Mouse (Mus musculus): ENCODE data around the gene Cntrob. TPM values are rescaled to one million over a fixed set of nuclear protein-coding genes. Genes with fewer than 3 reads are reported as not detected.

Cntrob gene
- 12.6 and 14.5 TPM in 2 replicates for polyA plus RNA-seq (2015; fragmentation: Nextera tagmentation; extraction: Ambion mirVana)

GRCm38 (mm10) chr11:69323667-69324111, at the start of gene Cntrob, which contains the start of gene Trappc1:
Cntrob (minus strand) TSS chr11:69323775.
Trappc1 (plus strand) TSS chr11:69323980.
- Histone ChIP-seq H3K27ac (peak within 1 kb of the TSS; percentile 76), H3K4me1 (replicated peaks; ENCODE audit: insufficient read depth, low read length) (peaks cover 26% of the 10 kb centered on the region), H3K4me2 (ENCODE audit: low read length) (peak within 1 kb of the TSS; percentile 90), H3K9me3 (replicated peaks; ENCODE audit: low read length) (no peaks in the 10 kb centered on the region), H3K27me3 (ENCODE audit: insufficient read depth, low read length) (no peaks in the 10 kb centered on the region), H3K4me3 (replicated peaks; ENCODE audit: low read depth, low read length) (peak within 1 kb of the TSS; percentile 54), H3K36me3 (ENCODE audit: insufficient read depth, low read length) (0 out of 2 replicates have a peak, but pooled peaks cover under 1% of the 10 kb centered on the region), H3K9ac (ENCODE audit: low read depth, low read length) (peak within 1 kb of the TSS; percentile 76)
- TF ChIP-seq CTCF (IDR thresholded peaks at IDR 0.05; ENCODE audit: low read depth), result no peak
- 0% methylated on average over 30 of the region's 30 CpGs for WGBS
- ATAC-seq (replicated peaks; ENCODE audit: low FRiP score, low read depth), result peak; percentile 92
- DNase-seq (ENCODE audit: low spot score), result peak; percentile 100

- Histone ChIP-seq H3K4me2 (ENCODE audit: low read length) (no peak overlapping the region; the same call in 1 of the 2 replicates), H3K36me3 (ENCODE audit: insufficient read depth, low read length) (peaks cover 15% of the 10 kb centered on the region; the same call in 1 of the 2 replicates), H3K4me3 (replicated peaks; ENCODE audit: low read depth, low read length) (no peak overlapping the region), H3K27ac (peak overlapping the region; percentile 60; the same call in 1 of the 2 replicates), H3K9ac (ENCODE audit: low read depth, low read length) (no peak overlapping the region), H3K4me1 (replicated peaks; ENCODE audit: insufficient read depth, low read length) (peaks cover 15% of the 10 kb centered on the region), H3K27me3 (ENCODE audit: insufficient read depth, low read length) (no peaks in the 10 kb centered on the region), H3K9me3 (replicated peaks; ENCODE audit: low read length) (no peaks in the 10 kb centered on the region)
- DNase-seq (ENCODE audit: low spot score) (no peak), ATAC-seq (replicated peaks; ENCODE audit: low FRiP score, low read depth) (no peak)
- peak; percentile 67 for TF ChIP-seq CTCF (IDR thresholded peaks at IDR 0.05; ENCODE audit: low read depth)
- 60% methylated on average over 3 of the region's 3 CpGs for WGBS
Measured at GRCm38 (mm10) chr11:69372780-69373170, 49.2 kb upstream of the Cntrob start.

- Histone ChIP-seq H3K9ac (ENCODE audit: low read depth, low read length) (0 out of 2 replicates have a peak overlapping the region, but pooled peaks have one; percentile 27), H3K9me3 (replicated peaks; ENCODE audit: low read length) (no peaks in the 10 kb centered on the region), H3K27me3 (ENCODE audit: insufficient read depth, low read length) (no peaks in the 10 kb centered on the region), H3K27ac (peak overlapping the region; percentile 60), H3K36me3 (ENCODE audit: insufficient read depth, low read length) (peaks cover 15% of the 10 kb centered on the region; the same call in 1 of the 2 replicates), H3K4me3 (replicated peaks; ENCODE audit: low read depth, low read length) (no peak overlapping the region), H3K4me2 (ENCODE audit: low read length) (peak overlapping the region; percentile 40), H3K4me1 (replicated peaks; ENCODE audit: insufficient read depth, low read length) (peaks cover 15% of the 10 kb centered on the region)
- peak; percentile 50 for DNase-seq (ENCODE audit: low spot score)
- TF ChIP-seq CTCF (IDR thresholded peaks at IDR 0.05; ENCODE audit: low read depth), result no peak
- WGBS, result 25% methylated on average over 12 of the region's 12 CpGs
- ATAC-seq (replicated peaks; ENCODE audit: low FRiP score, low read depth), result no peak
Measured at GRCm38 (mm10) chr11:69372056-69372779, 48.6 kb upstream of the Cntrob start.

- Histone ChIP-seq H3K9me3 (replicated peaks; ENCODE audit: low read length) (no peaks in the 10 kb centered on the region), H3K9ac (ENCODE audit: low read depth, low read length) (0 out of 2 replicates have a peak overlapping the region, but pooled peaks have one; percentile 27), H3K4me2 (ENCODE audit: low read length) (peak overlapping the region; percentile 40), H3K27ac (peak overlapping the region; percentile 60), H3K4me1 (replicated peaks; ENCODE audit: insufficient read depth, low read length) (peaks cover 15% of the 10 kb centered on the region), H3K36me3 (ENCODE audit: insufficient read depth, low read length) (peaks cover 12% of the 10 kb centered on the region; the same call in 1 of the 2 replicates), H3K27me3 (ENCODE audit: insufficient read depth, low read length) (no peaks in the 10 kb centered on the region), H3K4me3 (replicated peaks; ENCODE audit: low read depth, low read length) (no peak overlapping the region)
- ATAC-seq (replicated peaks; ENCODE audit: low FRiP score, low read depth) (no peak), DNase-seq (ENCODE audit: low spot score) (no peak)
- no peak for TF ChIP-seq CTCF (IDR thresholded peaks at IDR 0.05; ENCODE audit: low read depth)
- WGBS, result 28% methylated on average over 12 of the region's 12 CpGs
Measured at GRCm38 (mm10) chr11:69371601-69372000, 48.0 kb upstream of the Cntrob start.

GRCm38 (mm10) chr11:69370817-69371215, 47.2 kb upstream of the Cntrob start:
- Histone ChIP-seq H3K9me3 (replicated peaks; ENCODE audit: low read length) (no peaks in the 10 kb centered on the region), H3K4me2 (ENCODE audit: low read length) (peak overlapping the region; percentile 40), H3K27ac (peak overlapping the region; percentile 47), H3K36me3 (ENCODE audit: insufficient read depth, low read length) (peaks cover 12% of the 10 kb centered on the region; the same call in 1 of the 2 replicates), H3K27me3 (ENCODE audit: insufficient read depth, low read length) (no peaks in the 10 kb centered on the region), H3K9ac (ENCODE audit: low read depth, low read length) (no peak overlapping the region; the same call in 1 of the 2 replicates), H3K4me1 (replicated peaks; ENCODE audit: insufficient read depth, low read length) (peaks cover 19% of the 10 kb centered on the region), H3K4me3 (replicated peaks; ENCODE audit: low read depth, low read length) (peak overlapping the region; percentile 13; the same call in 1 of the 2 replicates)
- no peak for TF ChIP-seq CTCF (IDR thresholded peaks at IDR 0.05; ENCODE audit: low read depth)
- no peak for ATAC-seq (replicated peaks; ENCODE audit: low FRiP score, low read depth)
- peak; percentile 53 for DNase-seq (ENCODE audit: low spot score)
- 15% methylated on average over 9 of the region's 9 CpGs for whole genome bisulfite sequencing

GRCm38 (mm10) chr11:69369990-69370816, 46.6 kb upstream of the Cntrob start:
- no peaks in the 10 kb centered on the region for H3K9me3 ChIP-seq (replicated peaks; ENCODE audit: low read length)
- no peak for TF ChIP-seq CTCF (IDR thresholded peaks at IDR 0.05; ENCODE audit: low read depth)
- H3K27ac ChIP-seq, result peak overlapping the region; percentile 100
- H3K4me1 ChIP-seq (replicated peaks; ENCODE audit: insufficient read depth, low read length), result peaks cover 26% of the 10 kb centered on the region
- 23% methylated on average over 2 of the region's 2 CpGs for WGBS
- H3K4me2 ChIP-seq (ENCODE audit: low read length), result peak overlapping the region; percentile 89
- peaks cover 12% of the 10 kb centered on the region; the same call in 1 of the 2 replicates for H3K36me3 ChIP-seq (ENCODE audit: insufficient read depth, low read length)
- no peaks in the 10 kb centered on the region for H3K27me3 ChIP-seq (ENCODE audit: insufficient read depth, low read length)
- peak; percentile 61 for DNase-seq (ENCODE audit: low spot score)
- H3K9ac ChIP-seq (ENCODE audit: low read depth, low read length), result peak overlapping the region; percentile 100
- ATAC-seq (replicated peaks; ENCODE audit: low FRiP score, low read depth), result no peak
- peak overlapping the region; percentile 99 for H3K4me3 ChIP-seq (replicated peaks; ENCODE audit: low read depth, low read length)
